Mouse (Mus musculus) megakaryocyte, embryonic 14.5 days (primary cell): ENCODE data around the gene D630039A03Rik.

Experiments used
- FLI1 ChIP-seq: IDR thresholded peaks from 2 replicates; pipeline ENCODE4 v1.6.1; 2012; ENCODE audit warnings: low read length, inconsistent platforms, mixed read lengths
- GATA1 ChIP-seq: IDR thresholded peaks from 3 replicates; pipeline ENCODE4 v1.6.1; 2012; ENCODE audit warnings: mixed read lengths, low read length, inconsistent platforms, borderline replicate concordance

DNA sequence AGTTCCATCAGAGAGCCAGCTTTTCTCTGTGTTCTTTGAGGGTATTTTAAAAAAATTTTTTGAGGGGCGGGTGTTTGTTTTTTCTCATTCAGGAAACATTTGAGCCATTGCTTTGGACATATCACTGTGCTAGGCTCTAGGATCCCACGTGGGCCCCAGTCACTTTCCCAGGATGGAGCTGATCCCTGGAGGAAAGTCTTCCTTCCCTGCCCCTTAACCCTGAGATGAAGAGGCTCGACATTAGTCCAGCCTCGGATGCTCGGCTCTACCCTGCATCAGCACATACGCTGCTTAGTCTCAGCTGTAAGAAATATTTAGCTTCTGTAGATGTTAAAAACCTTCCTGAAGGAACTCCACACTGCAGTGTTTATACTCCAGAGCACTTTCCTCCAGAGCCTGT, 20.2 kb downstream of the D630039A03Rik start:
- TF ChIP-seq GATA1 (no peak), FLI1 (no peak)
